Mouse (Mus musculus): Measurements from ENCODE around the gene Gabrb3. TPM values are rescaled to one million over a fixed set of nuclear protein-coding genes. Genes with fewer than 3 reads are reported as not detected.

The Gabrb3 gene
- polyA plus RNA-seq, 1 experiment, result 1.1 TPM

DNA sequence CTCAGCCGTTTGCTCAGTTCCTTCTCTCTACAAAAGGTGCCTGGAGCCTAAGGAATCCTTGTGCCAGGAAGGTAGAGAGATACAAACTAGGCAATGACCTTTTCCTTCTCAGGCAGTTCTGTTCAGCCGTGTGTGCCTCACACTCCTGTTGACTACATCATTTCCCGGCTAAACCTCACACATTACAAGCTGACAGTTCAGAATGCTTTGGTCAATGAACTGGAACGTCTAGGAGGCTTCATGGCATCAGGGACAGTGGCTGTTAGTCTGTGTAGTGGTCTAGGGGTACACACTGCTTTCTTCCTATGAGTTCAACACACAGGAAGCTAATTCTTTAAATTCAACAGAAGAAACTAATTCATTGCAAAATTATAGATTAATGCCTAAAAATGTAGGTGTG, 216.2 kb downstream of the Gabrb3 start:
- H3K27ac ChIP-seq (ENCODE audit: control insufficient read depth, insufficient read depth, low read depth, low read length), result no peak overlapping the region
- H3K4me3 ChIP-seq (ENCODE audit: control insufficient read depth, low read depth, low read length), result no peak overlapping the region
- TF ChIP-seq CTCF (IDR thresholded peaks at IDR 0.05; ENCODE audit: control insufficient read depth, insufficient read depth, insufficient replicate concordance, low read depth, low read length), result no peak
- TF ChIP-seq POLR2A (IDR thresholded peaks at IDR 0.05; ENCODE audit: control insufficient read depth, low read depth, low read length), result no peak
- no peaks in the 10 kb centered on the region for H3K27me3 ChIP-seq (ENCODE audit: control insufficient read depth, insufficient read depth, low read length)
- H3K36me3 ChIP-seq (ENCODE audit: control insufficient read depth, insufficient read depth, low read length), result no peaks in the 10 kb centered on the region
- H3K4me1 ChIP-seq (ENCODE audit: control insufficient read depth, insufficient read depth, low read length), result no peaks in the 10 kb centered on the region

DNA sequence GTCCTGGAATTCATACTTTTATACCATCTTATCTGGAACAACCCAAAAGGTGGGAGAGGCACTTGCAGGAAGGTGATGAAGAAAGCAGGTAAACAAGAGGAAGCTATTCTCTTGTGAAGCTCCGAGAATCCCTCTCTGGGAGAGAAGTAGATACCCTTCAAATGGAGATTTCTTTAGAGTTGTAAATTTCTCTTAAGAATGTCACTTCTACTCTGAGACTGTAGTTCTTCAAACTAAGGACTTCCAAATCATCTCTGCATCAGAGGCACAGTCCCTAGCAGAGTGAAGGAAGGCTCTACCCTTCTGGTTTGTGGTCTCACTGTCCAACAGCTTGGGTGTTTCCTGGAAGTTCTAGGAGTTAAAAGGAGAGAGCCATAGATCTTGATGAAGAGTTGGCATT, 221.3 kb downstream of the Gabrb3 start:
- TF ChIP-seq POLR2A (IDR thresholded peaks at IDR 0.05; ENCODE audit: control insufficient read depth, low read depth, low read length) (no peak), CTCF (IDR thresholded peaks at IDR 0.05; ENCODE audit: control insufficient read depth, insufficient read depth, insufficient replicate concordance, low read depth, low read length) (no peak)
- Histone ChIP-seq H3K4me1 (ENCODE audit: control insufficient read depth, insufficient read depth, low read length) (no peaks in the 10 kb centered on the region), H3K36me3 (ENCODE audit: control insufficient read depth, insufficient read depth, low read length) (no peaks in the 10 kb centered on the region), H3K27ac (ENCODE audit: control insufficient read depth, insufficient read depth, low read depth, low read length) (no peak overlapping the region), H3K4me3 (ENCODE audit: control insufficient read depth, low read depth, low read length) (no peak overlapping the region), H3K27me3 (ENCODE audit: control insufficient read depth, insufficient read depth, low read length) (no peaks in the 10 kb centered on the region)

DNA sequence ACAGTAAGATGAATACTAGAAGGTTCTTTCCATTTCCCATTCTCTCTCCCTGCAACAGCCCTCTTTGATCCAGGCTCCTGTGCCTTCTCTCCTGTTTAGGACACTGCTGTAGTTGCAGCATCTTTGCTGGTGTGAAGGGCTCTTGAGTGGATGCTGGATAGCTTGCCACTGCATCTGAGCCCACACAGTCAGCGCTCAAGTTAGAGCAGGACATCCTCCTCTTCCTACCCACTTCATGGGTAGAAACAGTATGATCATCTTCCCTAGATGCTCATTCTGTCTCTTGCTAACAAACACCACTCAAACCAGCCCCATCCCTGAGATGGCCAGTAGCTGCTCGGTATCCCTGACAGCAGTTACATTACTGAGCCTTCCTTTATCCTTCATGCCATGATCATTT, 227.9 kb downstream of the Gabrb3 start:
- H3K4me3 ChIP-seq (ENCODE audit: control insufficient read depth, low read depth, low read length), result no peak overlapping the region
- TF ChIP-seq POLR2A (IDR thresholded peaks at IDR 0.05; ENCODE audit: control insufficient read depth, low read depth, low read length), result no peak
- TF ChIP-seq CTCF (IDR thresholded peaks at IDR 0.05; ENCODE audit: control insufficient read depth, insufficient read depth, insufficient replicate concordance, low read depth, low read length), result no peak
- no peaks in the 10 kb centered on the region for H3K36me3 ChIP-seq (ENCODE audit: control insufficient read depth, insufficient read depth, low read length)

DNA sequence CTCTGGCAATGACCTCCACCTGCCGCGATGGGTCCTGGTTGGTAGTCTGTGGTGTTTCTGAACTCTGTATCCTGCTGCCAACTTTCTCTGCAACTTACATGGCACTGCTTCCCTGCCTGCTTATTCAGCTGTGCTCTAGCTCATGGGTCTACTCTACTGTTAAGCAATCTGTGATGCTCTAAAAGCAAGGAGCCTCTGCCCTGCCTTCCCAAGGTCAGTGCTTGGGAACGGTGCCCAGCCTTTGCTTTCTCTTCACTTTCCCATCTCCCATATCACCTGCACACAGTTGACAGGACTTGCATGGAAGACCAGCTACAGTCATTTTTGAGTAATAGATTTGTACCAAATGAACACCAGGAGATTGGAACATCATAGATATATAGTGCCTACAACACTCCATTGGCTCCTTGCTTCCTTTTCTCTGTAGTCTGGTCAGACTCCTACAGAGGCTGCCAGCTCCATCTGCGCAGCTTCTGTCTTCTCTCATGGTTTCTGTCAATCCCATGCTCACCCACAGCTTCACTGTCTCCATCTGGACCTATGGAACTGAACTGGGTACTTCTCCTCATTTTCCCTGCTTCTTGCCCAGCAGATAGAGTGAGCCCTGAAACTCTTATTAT, 228.8 kb downstream of the Gabrb3 start:
- H3K36me3 ChIP-seq (ENCODE audit: control insufficient read depth, insufficient read depth, low read length), result no peaks in the 10 kb centered on the region
- no peaks in the 10 kb centered on the region for H3K4me1 ChIP-seq (ENCODE audit: control insufficient read depth, insufficient read depth, low read length)
- no peak for TF ChIP-seq CTCF (IDR thresholded peaks at IDR 0.05; ENCODE audit: control insufficient read depth, insufficient read depth, insufficient replicate concordance, low read depth, low read length)
- TF ChIP-seq POLR2A (IDR thresholded peaks at IDR 0.05; ENCODE audit: control insufficient read depth, low read depth, low read length), result no peak
- no peak overlapping the region for H3K4me3 ChIP-seq (ENCODE audit: control insufficient read depth, low read depth, low read length)
- H3K27ac ChIP-seq (ENCODE audit: control insufficient read depth, insufficient read depth, low read depth, low read length), result no peak overlapping the region
- no peaks in the 10 kb centered on the region for H3K27me3 ChIP-seq (ENCODE audit: control insufficient read depth, insufficient read depth, low read length)

More for the DNA sequence above, 227.9 kb downstream of the Gabrb3 start:
- Histone ChIP-seq H3K27ac (ENCODE audit: control insufficient read depth, insufficient read depth, low read depth, low read length) (no peak overlapping the region), H3K4me1 (ENCODE audit: control insufficient read depth, insufficient read depth, low read length) (no peaks in the 10 kb centered on the region), H3K27me3 (ENCODE audit: control insufficient read depth, insufficient read depth, low read length) (no peaks in the 10 kb centered on the region)

DNA sequence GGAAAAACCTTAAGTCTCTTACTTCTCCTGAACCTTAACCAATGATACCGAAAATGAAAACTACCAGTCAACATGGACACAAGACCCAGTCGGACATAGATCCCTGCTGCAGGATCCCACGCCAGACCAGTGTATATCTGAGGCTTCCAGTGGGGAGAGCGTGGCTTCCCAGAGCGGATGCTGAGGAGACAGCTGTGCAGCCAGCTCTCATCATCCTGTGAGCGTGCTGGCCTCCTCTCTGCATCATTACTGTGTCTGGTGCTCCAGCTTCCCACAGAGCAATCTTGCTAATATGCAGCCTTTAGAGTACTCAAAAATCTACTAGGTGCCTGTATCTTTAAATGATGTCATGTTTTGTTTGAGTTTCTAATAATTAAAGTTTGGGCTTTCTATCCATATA, 257.9 kb downstream of the Gabrb3 start:
- Histone ChIP-seq H3K36me3 (ENCODE audit: control insufficient read depth, insufficient read depth, low read length) (no peaks in the 10 kb centered on the region), H3K27ac (ENCODE audit: control insufficient read depth, insufficient read depth, low read depth, low read length) (no peak overlapping the region), H3K4me3 (ENCODE audit: control insufficient read depth, low read depth, low read length) (no peak overlapping the region), H3K27me3 (ENCODE audit: control insufficient read depth, insufficient read depth, low read length) (no peaks in the 10 kb centered on the region), H3K4me1 (ENCODE audit: control insufficient read depth, insufficient read depth, low read length) (no peaks in the 10 kb centered on the region)
- TF ChIP-seq POLR2A (IDR thresholded peaks at IDR 0.05; ENCODE audit: control insufficient read depth, low read depth, low read length) (no peak), CTCF (IDR thresholded peaks at IDR 0.05; ENCODE audit: control insufficient read depth, insufficient read depth, insufficient replicate concordance, low read depth, low read length) (no peak)

DNA sequence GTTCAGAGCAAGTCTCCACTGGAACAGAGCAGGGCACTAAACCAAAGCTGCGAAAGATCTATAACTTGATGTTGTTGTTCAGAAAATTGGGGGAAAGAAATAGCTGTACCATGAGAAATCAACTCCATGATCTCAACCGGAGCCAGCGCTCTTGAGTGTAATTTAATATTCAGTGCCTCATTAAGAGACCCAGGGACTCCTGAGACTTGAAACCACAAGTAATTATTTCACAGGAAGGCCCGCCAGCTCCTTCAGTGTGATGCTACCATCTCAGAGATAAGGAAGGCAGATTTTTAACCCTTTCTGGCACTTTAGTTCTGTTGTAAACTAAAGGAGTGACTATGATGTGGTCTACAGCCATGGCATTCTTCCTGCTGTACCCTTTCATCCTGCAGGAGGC, 270.3 kb downstream of the Gabrb3 start:
- H3K36me3 ChIP-seq (ENCODE audit: control insufficient read depth, insufficient read depth, low read length), result no peaks in the 10 kb centered on the region
- no peak overlapping the region for H3K4me3 ChIP-seq (ENCODE audit: control insufficient read depth, low read depth, low read length)
- no peaks in the 10 kb centered on the region for H3K27me3 ChIP-seq (ENCODE audit: control insufficient read depth, insufficient read depth, low read length)
- H3K4me1 ChIP-seq (ENCODE audit: control insufficient read depth, insufficient read depth, low read length), result no peaks in the 10 kb centered on the region
- H3K27ac ChIP-seq (ENCODE audit: control insufficient read depth, insufficient read depth, low read depth, low read length), result no peak overlapping the region
- TF ChIP-seq CTCF (IDR thresholded peaks at IDR 0.05; ENCODE audit: control insufficient read depth, insufficient read depth, insufficient replicate concordance, low read depth, low read length), result no peak
- no peak for TF ChIP-seq POLR2A (IDR thresholded peaks at IDR 0.05; ENCODE audit: control insufficient read depth, low read depth, low read length)

DNA sequence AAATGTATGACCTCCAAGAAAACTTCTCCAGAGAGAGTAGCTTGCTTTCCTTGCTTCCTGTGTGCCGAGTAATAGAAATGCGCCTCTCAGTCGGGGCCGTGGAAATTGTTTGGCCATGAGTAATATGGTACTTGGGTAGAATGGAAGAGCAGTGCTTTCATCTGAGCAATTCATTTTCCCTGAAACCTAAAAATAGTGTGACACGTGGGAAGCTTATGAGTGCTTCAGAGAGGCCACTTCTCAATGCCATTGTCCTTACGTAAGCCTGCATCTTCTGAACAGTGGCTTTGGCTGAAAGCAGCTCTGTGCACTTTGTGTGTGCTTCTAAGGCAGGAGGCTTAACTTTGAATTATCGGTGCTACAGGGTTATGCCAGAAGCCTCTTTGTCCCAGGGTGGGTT, 280.9 kb downstream of the Gabrb3 start:
- H3K36me3 ChIP-seq (ENCODE audit: control insufficient read depth, insufficient read depth, low read length), result no peaks in the 10 kb centered on the region
- TF ChIP-seq POLR2A (IDR thresholded peaks at IDR 0.05; ENCODE audit: control insufficient read depth, low read depth, low read length) (no peak), CTCF (IDR thresholded peaks at IDR 0.05; ENCODE audit: control insufficient read depth, insufficient read depth, insufficient replicate concordance, low read depth, low read length) (no peak)
- no peak overlapping the region for H3K27ac ChIP-seq (ENCODE audit: control insufficient read depth, insufficient read depth, low read depth, low read length)
- H3K4me3 ChIP-seq (ENCODE audit: control insufficient read depth, low read depth, low read length), result no peak overlapping the region
- H3K27me3 ChIP-seq (ENCODE audit: control insufficient read depth, insufficient read depth, low read length), result no peaks in the 10 kb centered on the region
- no peaks in the 10 kb centered on the region for H3K4me1 ChIP-seq (ENCODE audit: control insufficient read depth, insufficient read depth, low read length)

DNA sequence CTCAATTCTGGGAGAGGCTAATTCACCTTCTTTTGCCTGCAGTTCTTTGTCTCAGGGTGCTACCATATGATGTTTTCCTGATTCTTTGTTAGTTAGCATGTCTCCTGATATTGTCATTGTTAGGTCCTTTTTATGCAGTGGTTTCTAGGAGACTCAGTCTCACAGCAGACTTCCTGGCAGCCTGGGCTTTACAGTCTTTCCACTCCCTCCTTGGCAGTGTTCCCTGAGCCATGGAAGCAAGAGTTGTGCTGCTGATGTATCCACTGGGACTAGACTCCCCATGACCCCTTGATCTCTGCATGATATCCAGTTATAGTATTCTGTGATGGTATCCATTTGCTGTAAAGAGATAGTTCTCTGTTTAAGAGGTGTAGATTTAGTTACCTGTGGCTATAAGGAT, 281.6 kb downstream of the Gabrb3 start:
- no peak overlapping the region for H3K27ac ChIP-seq (ENCODE audit: control insufficient read depth, insufficient read depth, low read depth, low read length)
- H3K4me1 ChIP-seq (ENCODE audit: control insufficient read depth, insufficient read depth, low read length), result no peaks in the 10 kb centered on the region

More for the DNA sequence above, 281.6 kb downstream of the Gabrb3 start:
- no peaks in the 10 kb centered on the region for H3K36me3 ChIP-seq (ENCODE audit: control insufficient read depth, insufficient read depth, low read length)
- no peaks in the 10 kb centered on the region for H3K27me3 ChIP-seq (ENCODE audit: control insufficient read depth, insufficient read depth, low read length)
- peak overlapping the region; percentile 58 for H3K4me3 ChIP-seq (ENCODE audit: control insufficient read depth, low read depth, low read length)
- TF ChIP-seq CTCF (IDR thresholded peaks at IDR 0.05; ENCODE audit: control insufficient read depth, insufficient read depth, insufficient replicate concordance, low read depth, low read length), result no peak
